Mouse (Mus musculus) embryonic facial prominence, embryonic 11.5 days (tissue): ENCODE measurements around the gene Cep104. TPM values are rescaled to one million over a fixed set of nuclear protein-coding genes. Genes with fewer than 3 reads are reported as not detected.

Experiments used
- ATAC-seq: fragments of 200-750 bp; cut with Nextera tagmentation; replicated peaks from 2 replicates; pipeline ENCODE4 v1.8.0; 2017; ENCODE audit warnings: low read depth; ENCODE audit not compliant: insufficient number of reproducible peaks, low FRiP score, low TSS enrichment
- DNase-seq: peaks from one replicate; pipeline ENCODE4 v3.0.0-alpha.2; 2015; ENCODE audit warnings: low spot score
- H3K27ac ChIP-seq: fragments of 300-500 bp; sonication (generic); replicated peaks from 2 replicates; pipeline ENCODE4 v1.5.1; 2014; ENCODE audit warnings: mild to moderate bottlenecking, low read depth, low read length, control low read depth
- H3K27me3 ChIP-seq: fragments of 300-500 bp; sonication (generic); 2 replicates; pipeline ENCODE4 v1.6.1; 2014; ENCODE audit warnings: mild to moderate bottlenecking, low read length, moderate library complexity, mixed read lengths; ENCODE audit not compliant: control insufficient read depth, insufficient read depth
- H3K36me3 ChIP-seq: fragments of 300-500 bp; sonication (generic); replicated peaks from 2 replicates; pipeline ENCODE4 v1.6.1; 2014; ENCODE audit warnings: low read depth, mild to moderate bottlenecking, low read length, moderate library complexity, mixed read lengths; ENCODE audit not compliant: control insufficient read depth, insufficient read depth
- H3K4me1 ChIP-seq: fragments of 300-500 bp; sonication (generic); 2 replicates; pipeline ENCODE4 v1.6.1; 2014; ENCODE audit warnings: low read length, mixed read lengths; ENCODE audit not compliant: control insufficient read depth, insufficient read depth
- H3K4me2 ChIP-seq: fragments of 300-500 bp; sonication (generic); 2 replicates; pipeline ENCODE4 v1.6.1; 2014; ENCODE audit warnings: low read depth, mild to moderate bottlenecking, control low read depth, low read length, moderate library complexity
- H3K4me3 ChIP-seq: fragments of 300-500 bp; sonication (generic); 2 replicates; pipeline ENCODE4 v1.5.1; 2014; ENCODE audit warnings: low read depth, low read length, control low read depth
- H3K9ac ChIP-seq: fragments of 300-500 bp; sonication (generic); replicated peaks from 2 replicates; pipeline ENCODE4 v1.6.1; 2014; ENCODE audit warnings: mild to moderate bottlenecking, control low read depth, low read length
- H3K9me3 ChIP-seq: fragments of 300-500 bp; sonication (generic); replicated peaks from 2 replicates; pipeline ENCODE4 v1.6.1; 2016; ENCODE audit warnings: mild to moderate bottlenecking, low read length, inconsistent platforms, mixed read lengths; ENCODE audit not compliant: control insufficient read depth
- WGBS: fragments of 180-500 bp; shearing (Covaris S2); extraction: QIAGEN DNeasy Blood & Tissue Kit; methylation state at CpG from one replicate; pipeline ENCODE4 v1.1.7; 2014; 5-methylcytosine and 5-hydroxymethylcytosine counted together
- polyA plus RNA-seq: library from polyadenylated mRNA; unstranded; fragments of >200 nt; fragmentation: Nextera tagmentation; extraction: Ambion mirVana; gene quantifications from 2 replicates; pipeline ENCODE4 v1.2.1, GENCODE M21; 2014

Cep104 gene
- polyA plus RNA-seq, 1 experiment from 2014 or later, result 13.6 TPM

- H3K36me3 ChIP-seq, result no peaks in the 10 kb centered on the region
- H3K4me3 ChIP-seq, result no peak overlapping the region
- DNase-seq (no peak), ATAC-seq (no peak)
- no peak overlapping the region for H3K9ac ChIP-seq
- 57% methylated on average over 2 of the region's 2 CpGs for WGBS
- H3K9me3 ChIP-seq, result no peaks in the 10 kb centered on the region
- no peak overlapping the region for H3K4me2 ChIP-seq
- no peak overlapping the region for H3K27ac ChIP-seq
- no peaks in the 10 kb centered on the region for H3K27me3 ChIP-seq
- H3K4me1 ChIP-seq, result no peaks in the 10 kb centered on the region
Observed at GRCm38 (mm10) chr4:154056661-154057060, 81.7 kb downstream of the Cep104 start.

- 59% methylated on average over 4 of the region's 4 CpGs for WGBS
- H3K4me1 ChIP-seq, result no peaks in the 10 kb centered on the region
- H3K27me3 ChIP-seq, result no peaks in the 10 kb centered on the region
- no peak overlapping the region for H3K9ac ChIP-seq
- ATAC-seq, result no peak
- DNase-seq, result no peak
- H3K9me3 ChIP-seq, result no peaks in the 10 kb centered on the region
- no peaks in the 10 kb centered on the region for H3K36me3 ChIP-seq
- no peak overlapping the region for H3K27ac ChIP-seq
- no peak overlapping the region for H3K4me2 ChIP-seq
- no peak overlapping the region for H3K4me3 ChIP-seq
Observed at GRCm38 (mm10) chr4:154057696-154058095, 82.7 kb downstream of the Cep104 start.

Other genes starting within 250 kb of the Cep104 start
- gene A430005L14Rik, start 18.0 kb upstream of the Cep104 start, polyA plus RNA-seq, result 107 TPM in 2 replicates
- 10.4 and 12.8 TPM in 2 replicates for gene Dffb, start 68 bp upstream of the Cep104 start, polyA plus RNA-seq
- gene Lrrc47, start 36.5 kb downstream of the Cep104 start, polyA plus RNA-seq, result 11.9 TPM in 2 replicates
- 9.4 and 9.7 TPM in 2 replicates for gene Smim1, start 51.0 kb downstream of the Cep104 start, polyA plus RNA-seq
- not detected in 2 replicates for gene Ccdc27, start 67.5 kb downstream of the Cep104 start, polyA plus RNA-seq
- 0.84 and 1.1 TPM in 2 replicates for gene Trp73, start 165.0 kb downstream of the Cep104 start, polyA plus RNA-seq
- gene Wrap73, start 167.2 kb downstream of the Cep104 start, polyA plus RNA-seq, result 47.4 and 50.0 TPM in 2 replicates
- 117 and 134 TPM in 2 replicates for gene Tprgl, start 185.5 kb downstream of the Cep104 start, polyA plus RNA-seq
- 17.6 and 22.9 TPM in 2 replicates for gene Megf6, start 195.5 kb downstream of the Cep104 start, polyA plus RNA-seq